Mouse (Mus musculus): ENCODE results near the gene Cdc34. TPM values are rescaled to one million over a fixed set of nuclear protein-coding genes. Genes with fewer than 3 reads are reported as not detected.

The Cdc34 gene
- total RNA-seq, 2 experiments from 2014 or later = 76.2 to 90.0 TPM

DNA sequence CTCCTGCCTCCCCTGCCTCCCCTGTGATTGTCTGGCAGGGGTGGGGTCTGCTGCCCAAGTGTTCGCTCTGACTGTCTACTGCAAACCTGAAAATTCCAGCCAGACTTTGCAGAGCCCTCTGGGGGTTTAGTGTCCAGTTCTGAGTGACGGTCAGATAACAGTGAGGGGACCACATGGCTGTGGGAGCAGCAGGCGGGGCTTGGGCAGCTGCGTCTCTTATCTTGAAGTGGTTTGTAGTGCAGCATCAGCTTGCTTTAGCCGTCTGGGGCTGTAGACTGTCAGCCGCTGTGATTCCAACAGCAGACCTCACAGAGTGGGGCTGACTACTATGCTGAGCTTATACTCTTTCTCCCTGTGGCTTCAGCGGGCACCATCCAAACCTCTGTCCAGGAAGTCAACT lies 27.3 kb downstream of the Cdc34 start:
- intact Hi-C loops (cut with DNase I) = no loop called here
- no peak for DNase-seq (ENCODE audit: low spot score in 2 of 2)

DNA sequence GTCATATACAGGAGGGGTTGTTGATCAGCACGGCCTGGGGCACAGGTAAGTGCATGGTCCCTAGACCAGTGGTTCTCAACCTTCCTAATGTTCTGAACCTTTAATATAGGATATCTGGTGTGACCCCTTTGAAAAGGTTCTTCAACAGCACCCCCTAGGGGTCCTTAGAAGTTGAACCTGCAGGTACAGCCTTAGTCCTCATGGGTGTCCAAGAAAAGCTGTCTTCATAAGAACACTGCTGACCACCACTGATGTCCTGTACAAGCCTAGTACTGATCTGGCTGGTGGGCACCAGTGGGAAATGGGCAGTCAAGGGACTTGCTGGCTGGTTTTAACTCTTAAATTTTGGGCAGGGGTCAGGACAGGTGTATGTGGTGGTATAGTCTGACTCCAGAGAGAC lies 30.0 kb downstream of the Cdc34 start:
- no peak for DNase-seq (ENCODE audit: low spot score in 2 of 2)
- intact Hi-C loops (cut with DNase I) = no loop called here

DNA sequence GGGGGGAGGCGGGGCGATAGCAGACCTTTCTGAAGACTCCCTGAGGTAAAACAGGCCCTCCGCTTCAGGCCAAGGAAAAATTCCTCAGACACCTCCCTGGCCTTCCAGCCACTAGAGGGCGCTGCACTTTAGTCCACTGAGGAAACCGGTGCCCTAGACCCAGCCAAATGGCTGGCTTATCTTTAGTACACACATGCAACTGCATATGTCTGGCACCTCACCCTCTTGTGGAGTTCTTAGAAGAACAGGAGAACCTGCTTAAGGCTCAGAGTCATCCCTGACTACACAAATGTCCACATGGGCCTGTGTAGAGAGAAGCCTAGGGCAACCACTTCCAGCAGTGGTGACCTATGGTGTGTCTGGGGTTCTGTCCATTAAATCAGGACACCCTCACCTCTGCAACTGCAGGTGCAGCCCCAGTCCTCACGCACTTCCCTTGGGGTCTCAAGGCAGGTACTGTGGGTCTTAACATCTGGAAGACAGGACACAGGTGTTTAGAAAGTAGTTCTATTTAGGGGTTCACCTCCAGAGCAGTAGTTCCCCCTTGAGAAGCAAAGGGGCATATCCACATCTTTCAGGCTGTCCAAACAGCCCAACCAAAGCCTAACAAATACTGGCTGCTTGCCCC lies 30.6 kb downstream of the Cdc34 start:
- peak; percentile 69 to 77 for DNase-seq (ENCODE audit: low spot score in 2 of 2)
- intact Hi-C loops (cut with DNase I) = no loop called here

DNA sequence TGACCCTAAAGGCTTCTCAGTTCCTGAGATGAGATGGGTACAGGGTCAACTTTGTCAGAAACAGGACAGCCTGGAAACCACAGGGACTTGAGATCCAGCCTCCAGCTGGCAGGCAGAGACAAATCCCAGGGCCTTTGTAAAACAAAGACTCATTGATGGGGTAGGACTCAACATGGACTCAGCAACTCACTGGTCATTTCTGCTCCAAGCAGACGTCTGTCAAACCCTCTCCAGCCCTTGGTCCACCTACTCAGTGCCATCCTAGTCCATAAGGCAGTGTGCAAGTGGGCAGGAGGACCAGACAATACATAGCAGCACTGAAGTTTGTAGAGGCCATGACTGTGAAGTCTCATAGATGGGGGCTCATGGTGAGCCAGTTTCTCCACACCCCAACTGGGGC lies 31.2 kb downstream of the Cdc34 start:
- no peak for DNase-seq (ENCODE audit: low spot score in 2 of 2)
- intact Hi-C loops (cut with DNase I) = no loop called here

DNA sequence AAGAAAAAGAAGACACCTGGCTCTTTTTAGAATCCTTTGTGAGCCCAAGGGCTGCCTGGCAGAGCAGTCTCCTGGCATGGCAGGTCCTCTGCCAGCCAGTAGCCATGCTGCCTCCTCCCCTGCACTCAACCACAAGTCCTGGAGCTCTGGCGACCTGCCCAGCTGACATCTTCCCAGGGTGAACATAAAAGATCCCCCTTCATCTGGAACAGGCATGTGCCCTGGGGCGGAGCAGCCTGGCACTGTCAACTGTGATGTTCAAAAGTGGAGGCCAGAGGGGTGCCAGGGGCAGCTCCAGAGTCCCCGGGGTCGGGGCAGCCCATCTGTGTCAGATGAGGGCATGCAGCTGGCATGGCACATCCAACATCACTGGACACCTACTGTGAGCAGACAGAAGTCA lies 33.0 kb downstream of the Cdc34 start:
- intact Hi-C loops (cut with DNase I) = no loop called here
- no peak for DNase-seq (ENCODE audit: low spot score in 2 of 2)

DNA sequence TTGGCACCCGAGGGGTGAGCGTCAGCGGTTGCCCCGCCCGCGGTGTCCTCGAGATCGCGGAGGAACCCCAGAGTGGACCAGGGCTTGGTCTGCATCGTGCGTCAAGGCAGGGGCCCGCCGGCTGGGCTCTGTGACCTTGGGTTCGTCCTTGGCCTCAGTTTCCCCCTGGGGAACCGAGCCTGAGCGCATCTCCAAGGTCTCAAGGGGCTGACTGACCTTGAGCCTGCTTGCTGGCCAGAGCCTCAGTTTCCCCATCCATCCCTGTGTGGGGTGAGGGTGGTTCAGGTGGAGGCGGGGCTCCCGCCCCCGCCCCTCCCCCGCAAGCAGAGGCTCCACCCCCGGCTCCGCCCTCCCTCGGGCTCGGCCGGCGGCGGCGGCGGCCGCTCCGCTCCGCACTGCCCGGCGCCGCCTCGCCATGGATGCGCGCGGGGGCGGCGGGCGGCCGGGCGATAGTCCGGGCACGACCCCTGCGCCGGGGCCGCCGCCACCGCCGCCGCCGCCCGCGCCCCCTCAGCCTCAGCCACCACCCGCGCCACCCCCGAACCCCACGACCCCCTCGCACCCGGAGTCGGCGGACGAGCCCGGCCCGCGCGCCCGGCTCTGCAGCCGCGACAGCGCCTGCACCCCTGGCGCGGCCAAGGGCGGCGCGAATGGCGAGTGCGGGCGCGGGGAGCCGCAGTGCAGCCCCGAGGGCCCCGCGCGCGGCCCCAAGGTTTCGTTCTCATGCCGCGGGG lies 34.4 kb downstream of the Cdc34 start, which contains the start of gene Hcn2:
Hcn2 (plus strand) TSS at position 381 of the 734 bp plus-strand sequence.
- DNase-seq (ENCODE audit: low spot score in 2 of 2) = no peak
- intact Hi-C loops (cut with DNase I) = no loop called here

DNA sequence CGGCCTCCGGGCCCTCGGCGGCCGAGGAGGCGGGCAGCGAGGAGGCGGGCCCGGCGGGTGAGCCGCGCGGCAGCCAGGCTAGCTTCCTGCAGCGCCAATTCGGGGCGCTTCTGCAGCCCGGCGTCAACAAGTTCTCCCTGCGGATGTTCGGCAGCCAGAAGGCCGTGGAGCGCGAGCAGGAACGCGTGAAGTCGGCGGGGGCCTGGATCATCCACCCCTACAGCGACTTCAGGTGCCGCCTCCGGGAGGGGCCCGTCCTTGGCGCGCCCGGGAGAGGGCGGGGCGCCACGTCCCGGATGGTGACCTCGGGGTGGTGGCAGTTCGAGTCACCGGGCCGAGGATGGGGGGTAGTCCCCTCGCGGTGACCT lies 35.0 kb downstream of the Cdc34 start:
- DNase-seq (ENCODE audit: low spot score in 2 of 2) = peak; percentile 64 to 75
- intact Hi-C loops (cut with DNase I) = no loop called here

DNA sequence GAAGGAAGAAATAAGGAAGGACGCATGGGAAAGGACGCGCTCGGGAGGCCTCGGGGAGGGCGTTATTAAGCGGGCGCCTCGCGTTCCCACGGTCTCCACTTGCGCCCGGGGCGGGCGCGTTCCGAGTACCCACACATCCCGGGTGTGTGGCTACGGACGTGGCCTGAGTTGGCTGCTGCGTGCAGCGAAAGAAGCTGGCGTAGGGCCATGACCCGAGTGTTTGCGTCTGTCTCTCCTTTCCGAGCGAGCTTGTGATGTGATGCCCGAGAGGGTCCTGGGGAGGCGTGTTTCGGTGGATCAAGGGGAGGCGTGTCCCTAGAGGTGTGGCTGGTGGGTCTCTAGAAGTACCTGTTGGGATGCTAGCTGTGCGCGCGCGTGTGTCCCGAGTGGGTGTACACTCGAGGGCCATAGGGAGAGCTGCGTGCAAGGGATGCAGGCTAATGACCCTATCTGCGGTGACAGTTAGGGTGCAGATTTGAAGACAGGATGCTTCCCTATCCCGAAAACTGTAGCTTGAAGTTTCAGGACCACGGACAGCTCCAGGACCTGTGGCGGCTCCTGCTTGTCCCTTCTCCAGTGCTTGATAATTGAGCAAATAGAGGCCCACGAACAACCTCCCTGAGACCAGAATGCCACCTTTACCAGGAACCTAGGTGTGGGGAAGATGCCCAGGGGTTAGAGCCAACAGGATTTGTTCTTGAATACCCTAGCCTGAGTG lies 35.8 kb downstream of the Cdc34 start:
- intact Hi-C loops (cut with DNase I) = no loop called here

DNA sequence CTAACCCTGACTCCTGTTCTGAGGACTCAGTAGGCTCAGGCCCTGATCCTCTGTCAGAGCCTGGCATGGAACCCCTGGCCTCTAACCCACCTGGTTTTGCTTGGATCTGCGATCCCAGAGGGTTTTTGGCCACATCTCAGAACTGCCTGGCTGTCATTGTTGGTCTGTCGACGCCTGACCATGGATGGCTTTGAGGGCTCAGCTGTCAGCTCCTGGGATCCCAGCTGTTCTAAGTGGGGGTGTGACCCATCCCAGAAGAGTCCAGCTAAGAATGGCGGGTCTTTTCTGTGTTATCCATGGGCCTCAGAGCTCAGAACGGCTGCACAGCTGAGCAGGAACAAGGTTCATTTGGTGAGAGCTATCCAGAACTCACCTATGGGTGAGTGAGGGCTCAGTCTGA lies 39.1 kb downstream of the Cdc34 start:
- intact Hi-C loops (cut with DNase I) = no loop called here

More for the DNA sequence above, 35.8 kb downstream of the Cdc34 start:
- no peak for DNase-seq (ENCODE audit: low spot score in 2 of 2)

DNA sequence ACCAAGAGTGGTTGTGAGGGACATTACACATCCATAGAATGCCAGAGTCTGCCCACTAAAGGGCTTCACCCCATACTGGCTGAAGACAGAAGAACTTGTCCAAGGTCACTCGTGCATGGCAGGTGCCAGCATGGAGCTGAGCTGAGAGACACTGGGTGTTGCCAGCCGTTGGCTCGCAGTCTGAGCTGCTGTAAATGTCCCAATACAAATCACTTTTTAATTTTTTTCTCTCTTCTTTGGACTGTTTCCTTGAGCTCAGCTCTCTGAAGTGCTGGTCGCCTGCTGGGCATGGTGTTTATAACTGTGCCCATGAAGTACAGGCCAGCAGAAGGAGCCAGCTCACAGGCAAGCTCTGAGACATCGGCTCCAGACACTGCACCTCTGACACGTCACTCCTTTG lies 41.1 kb downstream of the Cdc34 start:
- DNase-seq (ENCODE audit: low spot score in 2 of 2) = no peak
- intact Hi-C loops (cut with DNase I) = no loop called here

More for the DNA sequence above, 39.1 kb downstream of the Cdc34 start:
- DNase-seq (ENCODE audit: low spot score in 2 of 2) = no peak

DNA sequence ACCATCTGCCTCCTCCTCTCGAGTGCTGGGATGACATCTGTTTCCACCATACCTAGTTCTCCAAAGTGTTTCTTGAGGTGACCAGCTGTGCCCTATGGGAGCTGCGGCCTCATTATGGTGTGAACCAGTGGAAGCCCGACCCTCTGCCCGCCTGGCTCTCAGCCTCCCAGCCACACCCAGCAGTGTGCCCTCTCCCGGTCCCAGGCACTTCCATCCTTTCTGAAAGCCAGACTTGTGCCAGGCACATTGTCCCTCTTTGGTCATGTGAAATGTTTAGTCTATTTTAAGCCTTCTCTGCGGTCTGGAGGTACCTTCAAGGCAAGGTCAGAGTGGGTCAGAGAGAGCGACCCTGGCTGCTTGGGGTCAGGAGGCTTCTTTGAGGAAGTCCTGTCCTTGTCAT lies 41.7 kb downstream of the Cdc34 start:
- intact Hi-C loops (cut with DNase I) = no loop called here
- DNase-seq (ENCODE audit: low spot score in 2 of 2) = no peak

DNA sequence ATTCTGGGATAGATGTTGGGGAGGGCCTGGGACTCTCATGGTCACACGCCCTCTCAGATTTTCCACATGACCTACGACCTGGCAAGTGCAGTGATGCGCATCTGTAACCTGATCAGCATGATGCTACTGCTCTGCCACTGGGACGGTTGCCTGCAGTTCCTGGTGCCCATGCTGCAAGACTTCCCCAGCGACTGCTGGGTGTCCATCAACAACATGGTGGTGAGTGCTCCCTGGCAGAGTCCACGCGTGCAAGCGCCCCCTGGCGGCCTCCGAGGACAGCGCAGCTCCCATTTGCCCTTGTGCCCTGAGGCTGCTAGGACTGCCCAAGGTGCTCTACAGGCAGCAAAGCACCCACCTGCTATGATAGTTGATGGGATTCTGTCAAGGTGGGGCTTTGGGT lies 44.1 kb downstream of the Cdc34 start:
- DNase-seq (ENCODE audit: low spot score in 2 of 2) = no peak
- intact Hi-C loops (cut with DNase I) = no loop called here

DNA sequence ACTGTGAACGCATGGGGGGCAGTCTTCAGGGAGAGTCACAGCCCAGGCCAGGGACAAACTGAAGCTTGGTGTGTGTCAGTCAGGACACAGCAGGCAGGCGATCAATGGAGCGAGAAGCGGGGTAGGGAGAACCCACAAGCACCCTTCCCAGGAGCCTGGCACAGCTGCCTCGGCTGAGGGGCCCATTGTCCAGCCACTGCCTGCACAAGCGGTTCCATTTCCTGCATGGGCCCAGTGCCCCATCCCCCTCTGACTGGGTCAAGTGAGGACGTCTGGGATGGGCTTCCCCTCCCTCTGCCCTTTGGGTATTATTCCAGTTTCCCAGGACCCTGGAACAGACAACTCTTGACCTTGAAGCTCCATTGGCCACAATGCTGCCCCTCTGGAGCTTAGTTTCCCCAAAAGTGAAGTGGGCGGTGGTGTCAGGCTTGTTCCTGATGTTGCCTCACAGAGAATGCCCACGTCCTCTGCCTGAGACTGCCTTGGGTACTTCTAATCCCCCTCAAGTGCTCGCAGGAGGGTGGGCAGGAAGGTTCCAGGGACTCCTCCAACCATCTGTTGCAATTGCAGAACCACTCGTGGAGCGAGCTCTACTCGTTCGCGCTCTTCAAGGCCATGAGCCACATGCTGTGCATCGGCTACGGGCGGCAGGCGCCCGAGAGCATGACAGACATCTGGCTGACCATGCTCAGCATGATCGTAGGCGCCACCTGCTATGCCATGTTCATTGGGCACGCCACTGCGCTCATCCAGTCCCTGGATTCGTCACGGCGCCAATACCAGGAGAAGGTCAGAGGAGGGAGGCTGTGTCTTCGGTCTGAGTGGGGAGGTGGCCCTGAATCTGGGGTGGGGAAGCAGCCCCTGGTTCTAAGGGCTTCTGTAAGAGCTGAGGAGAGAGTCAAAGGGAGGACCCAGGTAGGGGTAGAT lies 46.6 kb downstream of the Cdc34 start:
- intact Hi-C loops (cut with DNase I) = no loop called here
- peak; percentile 59 to 72 for DNase-seq (ENCODE audit: low spot score in 2 of 2)

DNA sequence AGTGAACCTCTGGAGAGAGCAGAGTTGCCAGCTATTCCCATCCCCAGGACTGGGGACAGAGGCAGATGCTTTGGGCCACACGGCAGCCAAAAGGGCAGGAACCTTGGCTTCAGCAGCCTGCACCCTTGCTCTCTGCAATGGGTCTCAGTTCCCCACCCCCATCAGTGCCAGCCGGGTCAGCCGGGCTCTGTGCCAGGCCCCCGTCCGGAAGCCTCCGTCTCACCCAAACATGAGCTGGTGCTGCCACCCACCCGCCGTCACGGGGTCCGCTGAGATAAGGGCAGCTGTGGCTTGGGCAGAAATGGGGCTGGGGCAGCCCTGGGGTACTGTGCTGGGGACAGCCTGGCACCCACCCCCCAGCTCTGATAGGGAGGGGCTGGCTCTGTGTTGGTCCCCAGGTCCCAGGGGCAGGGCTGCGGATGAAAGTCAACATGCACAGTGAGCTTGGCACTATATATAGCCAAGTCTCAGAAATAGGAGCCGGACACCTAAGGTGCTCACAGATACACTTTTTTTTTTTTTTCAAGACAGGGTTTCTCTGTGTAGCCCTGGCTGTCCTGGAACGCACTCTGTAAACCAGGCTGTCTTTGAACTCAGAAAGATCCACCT lies 47.5 kb downstream of the Cdc34 start:
- DNase-seq (ENCODE audit: low spot score in 2 of 2) = peak in 1 of 2 experiments; percentile 50
- intact Hi-C loops (cut with DNase I) = no loop called here

DNA sequence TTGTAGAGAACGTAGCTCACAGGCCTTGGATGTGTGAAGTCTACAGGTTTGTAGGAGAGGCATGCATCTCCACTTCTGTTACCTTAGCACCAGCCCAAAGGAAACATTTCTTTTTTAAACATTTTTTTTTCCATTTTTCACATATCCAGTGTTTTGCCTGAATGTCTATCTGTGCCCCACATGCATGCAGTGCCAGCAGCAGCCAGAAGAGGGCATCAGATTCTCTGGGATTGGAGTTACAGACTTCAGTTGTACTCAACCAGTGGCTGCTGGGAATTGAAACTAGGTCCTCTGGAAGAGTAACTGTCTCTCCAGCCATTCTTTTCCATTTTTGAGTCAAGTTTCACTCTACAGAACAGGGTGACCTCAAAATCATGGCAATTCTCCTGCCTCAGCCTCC lies 50.5 kb downstream of the Cdc34 start:
- DNase-seq (ENCODE audit: low spot score in 2 of 2) = no peak
- intact Hi-C loops (cut with DNase I) = no loop called here

DNA sequence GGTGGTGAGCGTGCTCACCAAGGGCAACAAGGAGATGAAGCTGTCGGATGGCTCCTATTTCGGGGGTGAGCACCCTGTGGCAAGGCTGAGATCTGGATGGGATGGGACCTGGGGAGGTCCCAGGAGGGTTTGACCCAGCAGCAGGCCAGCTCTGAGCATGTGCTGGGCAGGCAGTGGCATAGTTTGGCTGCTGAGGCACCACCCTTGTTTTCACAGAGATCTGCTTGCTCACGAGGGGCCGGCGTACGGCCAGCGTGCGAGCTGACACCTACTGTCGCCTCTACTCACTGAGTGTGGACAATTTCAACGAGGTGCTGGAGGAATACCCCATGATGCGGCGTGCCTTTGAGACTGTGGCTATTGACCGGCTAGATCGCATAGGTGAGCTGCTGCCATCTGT lies 51.9 kb downstream of the Cdc34 start:
- DNase-seq (ENCODE audit: low spot score in 2 of 2) = no peak
- intact Hi-C loops (cut with DNase I) = no loop called here

DNA sequence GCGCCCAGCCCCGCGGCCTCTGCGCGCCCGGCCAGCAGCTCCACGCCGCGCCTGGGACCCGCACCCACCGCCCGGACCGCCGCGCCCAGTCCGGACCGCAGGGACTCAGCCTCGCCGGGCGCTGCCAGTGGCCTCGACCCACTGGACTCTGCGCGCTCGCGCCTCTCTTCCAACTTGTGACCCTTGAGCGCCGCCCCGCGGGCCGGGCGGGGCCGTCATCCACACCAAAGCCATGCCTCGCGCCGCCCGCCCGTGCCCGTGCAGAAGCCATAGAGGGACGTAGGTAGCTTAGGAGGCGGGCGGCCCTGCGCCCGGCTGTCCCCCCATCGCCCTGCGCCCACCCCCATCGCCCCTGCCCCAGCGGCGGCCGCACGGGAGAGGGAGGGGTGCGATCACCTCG lies 53.4 kb downstream of the Cdc34 start:
- intact Hi-C loops (cut with DNase I) = no loop called here
- DNase-seq (ENCODE audit: low spot score in 2 of 2) = no peak

DNA sequence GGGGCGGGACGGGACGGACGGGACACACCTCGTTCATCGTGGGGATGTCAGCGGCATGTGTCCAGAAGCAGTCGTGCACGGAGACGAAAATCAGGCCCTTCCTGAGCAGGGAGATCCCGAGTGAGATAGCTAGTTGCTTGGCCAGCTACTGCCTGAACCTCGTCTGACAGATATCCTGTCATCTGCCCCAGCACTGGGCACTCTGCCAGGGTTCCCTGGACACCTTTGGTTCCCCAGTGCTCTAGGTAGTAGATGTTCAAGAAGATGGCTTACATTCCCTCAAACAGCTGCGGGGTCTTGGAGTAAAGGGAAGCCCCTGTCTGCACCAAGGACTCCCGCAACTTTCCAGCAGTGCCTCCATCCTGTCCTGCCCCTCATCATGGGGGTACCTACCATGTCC lies 54.7 kb downstream of the Cdc34 start:
- DNase-seq (ENCODE audit: low spot score in 2 of 2) = no peak
- intact Hi-C loops (cut with DNase I) = no loop called here
